Mouse (Mus musculus) liver, adult 2 months (tissue): ENCODE data around the gene Ncapd2. TPM values are rescaled to one million over a fixed set of nuclear protein-coding genes. Genes with fewer than 3 reads are reported as not detected.
A peak's percentile ranks its signal among the peaks of the same experiment; 100 is the strongest.

ENCODE experiments used
- DNase-seq: peaks from one replicate; pipeline ENCODE4 v3.0.0-alpha.2; 2011; ENCODE audit warnings: low read depth, low spot score; ENCODE audit errors: extremely low read depth
- H3K27ac ChIP-seq: fragments of 200-500 bp; replicated peaks from 2 replicates; pipeline ENCODE4 v1.5.1; 2012; ENCODE audit warnings: low read depth, mild to moderate bottlenecking, control low read depth, inconsistent platforms, low read length; ENCODE audit not compliant: insufficient read depth
- H3K27me3 ChIP-seq: fragments of 200-500 bp; 2 replicates; pipeline ENCODE4 v1.6.1; 2012; ENCODE audit warnings: mild to moderate bottlenecking, moderate library complexity, low read length, inconsistent platforms; ENCODE audit not compliant: control insufficient read depth, insufficient read depth
- H3K36me3 ChIP-seq: fragments of 200-500 bp; 2 replicates; pipeline ENCODE4 v1.6.1; 2012; ENCODE audit warnings: low read length, inconsistent platforms; ENCODE audit not compliant: control insufficient read depth, insufficient read depth
- H3K4me1 ChIP-seq: fragments of 200-500 bp; 2 replicates; pipeline ENCODE4 v1.6.1; 2011; ENCODE audit warnings: low read length; ENCODE audit not compliant: control insufficient read depth, insufficient read depth
- H3K4me3 ChIP-seq: fragments of 200-500 bp; 2 replicates; pipeline ENCODE4 v1.5.1; 2011; ENCODE audit warnings: low read depth, mild to moderate bottlenecking, control low read depth, low read length, moderate library complexity; ENCODE audit not compliant: insufficient read depth
- H3K79me2 ChIP-seq: fragments of 200-500 bp; 2 replicates; pipeline ENCODE4 v1.6.1; 2012; ENCODE audit warnings: inconsistent platforms, mild to moderate bottlenecking, low read length, moderate library complexity; ENCODE audit not compliant: control insufficient read depth, insufficient read depth
- H3K9ac ChIP-seq: fragments of 200-500 bp; 2 replicates; pipeline ENCODE4 v1.6.1; 2012; ENCODE audit warnings: low read depth, mild to moderate bottlenecking, control low read depth, inconsistent platforms, low read length
- CTCF ChIP-seq: fragments of 200-500 bp; IDR thresholded peaks from 2 replicates; pipeline ENCODE4 v1.5.1; 2011; ENCODE audit warnings: low read depth, low read length, control low read depth
- POLR2A ChIP-seq: fragments of 200-500 bp; IDR thresholded peaks from 2 replicates; pipeline ENCODE4 v1.6.1; 2011; ENCODE audit warnings: low read length, control low read depth; ENCODE audit not compliant: insufficient read depth; ENCODE audit errors: extremely low read depth
- WGBS: fragments of 180-500 bp; shearing (Covaris S2); methylation state at CpG from one replicate; pipeline ENCODE4 v1.1.7; 2018; 5-methylcytosine and 5-hydroxymethylcytosine counted together
- polyA plus RNA-seq: library from polyadenylated mRNA; depleted of rRNA; stranded (reverse); fragments of >200 nt; gene quantifications from 2 replicates; pipeline ENCODE4 v1.2.3, GENCODE M21; 2012
- total RNA-seq: library from RNA; depleted of rRNA; stranded (reverse); fragments of >200 nt; gene quantifications from 2 replicates; pipeline ENCODE4 v1.2.3, GENCODE M21; 2014

Gene Ncapd2
- total and polyA plus RNA-seq, 2 experiments, result 2.4 to 3.5 TPM

- no peaks in the 10 kb centered on the region for H3K27me3 ChIP-seq
- H3K4me1 ChIP-seq, result peaks cover 18% of the 10 kb centered on the region
- no peak for DNase-seq
- peaks cover 14% of the 10 kb centered on the region; the same call in 1 of the 2 replicates for H3K79me2 ChIP-seq
- TF ChIP-seq CTCF, result no peak
- TF ChIP-seq POLR2A, result no peak
- no peak overlapping the region for H3K4me3 ChIP-seq
- peaks cover 4% of the 10 kb centered on the region for H3K36me3 ChIP-seq
- WGBS, result 95% methylated on average over 14 of the region's 14 CpGs
- no peak overlapping the region for H3K9ac ChIP-seq
- no peak overlapping the region for H3K27ac ChIP-seq
Measured at GRCm38 (mm10) chr6:125168086-125168485, 23.4 kb downstream of the Ncapd2 start.

GRCm38 (mm10) chr6:125166861-125167650, 24.4 kb downstream of the Ncapd2 start:
- peak; percentile 84 for DNase-seq
- 24% methylated on average over 10 of the region's 10 CpGs for WGBS
- no peaks in the 10 kb centered on the region for H3K27me3 ChIP-seq
- H3K79me2 ChIP-seq, result peaks cover 14% of the 10 kb centered on the region; the same call in 1 of the 2 replicates
- H3K27ac ChIP-seq, result peak overlapping the region; percentile 96
- no peak for TF ChIP-seq CTCF
- TF ChIP-seq POLR2A, result no peak
- H3K4me1 ChIP-seq, result peaks cover 9% of the 10 kb centered on the region
- H3K36me3 ChIP-seq, result peaks cover 6% of the 10 kb centered on the region
- H3K9ac ChIP-seq, result peak overlapping the region; percentile 65
- peak overlapping the region; percentile 55 for H3K4me3 ChIP-seq

GRCm38 (mm10) chr6:125166051-125166751, 25.3 kb downstream of the Ncapd2 start, which contains the start of gene Gapdh:
Gene Gapdh, minus strand, starts transcription at chr6:125166467.
- H3K4me3 ChIP-seq, result peak within 1 kb of the TSS; percentile 95
- WGBS, result 3% methylated on average over 18 of the region's 18 CpGs
- peak within 1 kb of the TSS; percentile 95 for H3K9ac ChIP-seq
- peak; percentile 94 for DNase-seq
- no peak for TF ChIP-seq CTCF
- peak; percentile 54; the same call in 1 of the 2 replicates for TF ChIP-seq POLR2A
- peak within 1 kb of the TSS; percentile 96 for H3K27ac ChIP-seq
- peaks cover 14% of the 10 kb centered on the region; the same call in 1 of the 2 replicates for H3K79me2 ChIP-seq
- peaks cover 6% of the 10 kb centered on the region for H3K36me3 ChIP-seq
- peaks cover 8% of the 10 kb centered on the region for H3K4me1 ChIP-seq
- H3K27me3 ChIP-seq, result no peaks in the 10 kb centered on the region

- DNase-seq, result peak; percentile 94
- TF ChIP-seq POLR2A, result peak; percentile 100
- TF ChIP-seq CTCF, result no peak
- Histone ChIP-seq H3K27ac (peak overlapping the region; percentile 95), H3K9ac (peak overlapping the region; percentile 95), H3K36me3 (peaks cover 6% of the 10 kb centered on the region), H3K4me1 (peaks cover 8% of the 10 kb centered on the region), H3K4me3 (peak overlapping the region; percentile 95), H3K27me3 (no peaks in the 10 kb centered on the region), H3K79me2 (peaks cover 14% of the 10 kb centered on the region; the same call in 1 of the 2 replicates)
- WGBS, result under 1% methylated on average over 36 of the region's 36 CpGs
Measured at GRCm38 (mm10) chr6:125165328-125165891, 26.1 kb downstream of the Ncapd2 start.

- Histone ChIP-seq H3K9ac (peak overlapping the region; percentile 95), H3K4me1 (peaks cover 8% of the 10 kb centered on the region)
Measured at GRCm38 (mm10) chr6:125164672-125165327, 26.7 kb downstream of the Ncapd2 start.

More at GRCm38 (mm10) chr6:125164672-125165327, 26.7 kb downstream of the Ncapd2 start:
- peak; percentile 58 for DNase-seq
- peaks cover 6% of the 10 kb centered on the region for H3K36me3 ChIP-seq
- peak overlapping the region; percentile 95 for H3K4me3 ChIP-seq
- no peak for TF ChIP-seq CTCF
- TF ChIP-seq POLR2A, result no peak
- under 1% methylated on average over 39 of the region's 39 CpGs for WGBS
- H3K79me2 ChIP-seq, result peaks cover 14% of the 10 kb centered on the region; the same call in 1 of the 2 replicates
- H3K27ac ChIP-seq, result peak overlapping the region; percentile 91
- no peaks in the 10 kb centered on the region for H3K27me3 ChIP-seq
